Mouse (Mus musculus): ENCODE results near the gene Lama2.
"Not testable (repeated sequence)": the region's sequence is repeated elsewhere in the genome, so short reads cannot be mapped to it uniquely, and the experiment has no call there.

Gene Lama2

GRCm38 (mm10) chr10:26948331-26948730, 671.2 kb downstream of the Lama2 start:
- DNase-seq (ENCODE audit: extremely low read depth, insufficient read length, low spot score): no peak

DNA sequence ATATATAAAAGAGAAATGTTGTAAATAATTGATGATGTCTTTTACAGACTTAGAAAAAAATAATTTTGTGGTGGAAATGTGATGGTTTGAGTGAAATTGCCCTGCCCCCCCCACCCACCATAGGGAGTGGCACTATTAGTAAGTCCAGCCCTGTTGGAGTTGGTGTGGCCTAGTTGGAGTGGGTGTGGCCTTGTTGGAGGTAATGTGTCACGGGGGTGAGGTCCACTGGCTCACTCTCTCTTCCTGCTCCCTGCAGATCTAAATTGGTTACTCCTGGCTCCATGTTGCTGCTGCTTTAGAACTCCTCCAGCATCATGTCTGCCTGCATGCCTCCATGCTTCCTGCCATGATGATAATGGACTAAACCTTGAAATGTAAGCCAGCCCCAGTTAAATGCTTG, 680.0 kb downstream of the Lama2 start:
- DNase-seq (ENCODE audit: extremely low read depth, insufficient read length, low spot score): no peak

DNA sequence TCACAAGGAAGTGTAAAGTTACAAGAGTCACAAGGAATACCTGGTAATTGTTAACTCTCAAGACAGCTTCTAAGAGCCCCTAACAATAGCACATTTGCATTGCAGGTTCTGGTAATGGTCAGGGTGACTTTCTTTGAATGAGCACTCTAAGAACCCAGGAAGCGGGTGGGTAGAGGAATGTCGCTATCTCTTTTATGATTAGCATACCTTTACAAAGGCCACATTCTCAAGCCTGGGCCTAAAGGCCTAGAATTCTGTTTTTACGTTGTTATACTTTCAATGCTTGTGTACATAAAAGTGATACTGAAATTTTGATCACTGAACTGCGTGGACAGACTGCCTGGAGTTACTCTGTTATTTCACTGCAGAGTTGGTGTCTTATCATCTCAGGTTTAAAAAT, 681.1 kb downstream of the Lama2 start:
- not testable (repeated sequence) for DNase-seq (ENCODE audit: extremely low read depth, insufficient read length, low spot score)

- not testable (repeated sequence) for DNase-seq (ENCODE audit: extremely low read depth, insufficient read length, low spot score)
Observed at GRCm38 (mm10) chr10:26936056-26936455, 683.5 kb downstream of the Lama2 start.

All from 3134 (cell line).